Mouse (Mus musculus): ENCODE data around the gene Pcbp3. TPM values are rescaled to one million over a fixed set of nuclear protein-coding genes. Genes with fewer than 3 reads are reported as not detected.

The Pcbp3 gene
- total RNA-seq, 1 experiment from 2014 or later: 32.3 TPM

DNA sequence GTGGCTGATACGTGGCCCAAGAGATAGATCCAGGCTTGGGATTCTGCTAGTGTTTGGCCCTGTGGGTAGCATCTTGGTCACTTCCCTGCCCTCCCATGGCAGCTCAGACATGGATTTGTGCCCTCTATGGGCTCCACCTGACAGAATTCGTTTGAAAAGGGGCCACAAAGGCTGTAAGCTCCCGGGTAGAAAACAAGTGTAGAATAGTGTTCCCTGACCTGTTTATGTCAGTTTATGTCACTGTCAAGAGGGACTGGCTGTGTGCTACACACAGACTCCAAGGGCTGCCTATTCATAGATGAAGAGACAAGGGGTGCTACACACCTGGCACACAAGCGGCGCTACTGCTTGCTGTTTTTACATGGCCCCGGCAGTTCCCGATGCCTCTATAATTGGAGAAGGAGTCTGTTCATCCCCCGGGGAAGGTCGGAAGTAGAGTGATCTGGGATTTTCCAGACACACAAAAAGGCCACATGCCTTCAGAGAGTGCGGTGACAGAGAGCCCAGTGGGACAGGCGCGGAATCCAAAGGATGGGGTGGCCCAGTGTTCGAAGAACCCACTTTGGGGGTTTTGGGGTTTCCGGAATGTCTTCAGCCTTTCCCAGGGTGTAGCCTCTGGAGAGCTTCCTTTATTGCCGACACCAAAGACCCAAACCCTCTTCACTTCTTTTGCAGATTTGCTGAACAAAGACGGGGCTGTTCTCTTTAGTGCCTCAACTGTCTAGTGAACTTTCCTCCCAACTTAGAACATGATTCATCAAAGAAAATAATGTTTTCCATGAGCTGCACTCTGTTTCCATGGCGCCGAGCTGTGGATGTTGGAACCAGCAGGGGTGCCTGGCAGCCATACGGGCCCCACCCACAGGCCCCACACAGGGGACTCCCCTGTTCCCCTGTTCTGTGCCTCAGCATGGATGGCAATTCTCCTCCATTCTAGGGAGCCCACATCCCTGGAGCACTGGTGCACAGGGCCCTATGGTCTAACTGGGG is 231.8 kb downstream of the Pcbp3 start:
- no peak for DNase-seq

DNA sequence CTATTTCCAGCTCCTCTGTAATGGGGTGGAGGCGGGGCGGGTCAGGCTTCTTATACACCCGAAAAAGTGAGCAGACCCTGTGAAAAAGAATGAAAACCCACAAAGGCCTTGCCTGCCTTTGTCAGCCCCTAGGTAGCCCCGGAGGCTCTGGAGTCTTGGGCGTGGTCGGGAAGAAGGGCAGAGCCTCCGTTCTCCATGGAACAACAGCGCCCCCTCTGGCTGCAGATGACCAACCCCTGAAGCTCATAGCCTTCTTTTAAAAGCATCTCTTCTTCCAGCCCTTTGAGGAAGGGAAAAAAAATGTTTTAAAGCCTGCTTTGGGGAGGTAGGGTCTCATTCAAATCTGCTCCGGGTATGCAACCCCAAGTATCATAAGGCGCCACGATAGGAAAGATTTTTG is 233.3 kb downstream of the Pcbp3 start:
- DNase-seq: peak; percentile 90

DNA sequence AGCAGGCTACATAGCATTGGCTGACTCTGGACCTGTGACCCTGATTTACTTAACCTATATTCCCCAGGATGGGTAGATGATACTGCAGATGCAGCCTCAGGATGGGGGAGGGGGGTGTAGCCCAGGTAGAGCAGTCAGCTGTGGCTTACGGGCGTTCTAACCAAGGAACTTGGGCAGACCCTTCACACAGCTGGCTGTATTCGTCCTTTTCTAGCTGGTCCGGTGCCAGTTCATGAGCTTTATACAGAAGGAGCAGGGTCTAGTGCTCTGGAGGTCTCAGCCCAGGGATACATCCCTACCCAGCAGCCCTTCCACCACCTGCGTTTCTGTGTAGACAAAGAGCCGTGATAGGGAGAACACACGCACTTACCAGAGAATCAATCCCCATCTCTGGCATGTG is 234.4 kb downstream of the Pcbp3 start:
- DNase-seq: no peak

DNA sequence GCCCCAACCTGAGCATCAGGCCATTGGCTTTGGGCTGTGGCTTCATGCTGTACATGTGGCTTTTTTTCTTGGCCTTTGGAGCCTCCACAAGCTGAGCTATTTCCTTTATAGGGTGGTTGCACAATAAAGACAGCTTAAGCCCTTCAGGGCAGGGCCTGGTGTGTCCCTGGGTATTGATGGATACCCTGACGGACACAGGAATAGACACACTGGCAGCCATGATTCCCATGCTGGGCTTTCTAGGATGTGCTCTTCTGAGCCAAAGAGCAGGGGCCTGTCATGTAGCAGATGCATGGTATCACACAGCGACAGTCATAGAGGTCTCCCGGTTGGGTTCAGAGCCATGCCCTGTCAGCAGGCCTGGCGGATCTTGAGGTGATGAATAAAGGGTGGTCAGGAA is 234.8 kb downstream of the Pcbp3 start:
- no peak for DNase-seq

DNA sequence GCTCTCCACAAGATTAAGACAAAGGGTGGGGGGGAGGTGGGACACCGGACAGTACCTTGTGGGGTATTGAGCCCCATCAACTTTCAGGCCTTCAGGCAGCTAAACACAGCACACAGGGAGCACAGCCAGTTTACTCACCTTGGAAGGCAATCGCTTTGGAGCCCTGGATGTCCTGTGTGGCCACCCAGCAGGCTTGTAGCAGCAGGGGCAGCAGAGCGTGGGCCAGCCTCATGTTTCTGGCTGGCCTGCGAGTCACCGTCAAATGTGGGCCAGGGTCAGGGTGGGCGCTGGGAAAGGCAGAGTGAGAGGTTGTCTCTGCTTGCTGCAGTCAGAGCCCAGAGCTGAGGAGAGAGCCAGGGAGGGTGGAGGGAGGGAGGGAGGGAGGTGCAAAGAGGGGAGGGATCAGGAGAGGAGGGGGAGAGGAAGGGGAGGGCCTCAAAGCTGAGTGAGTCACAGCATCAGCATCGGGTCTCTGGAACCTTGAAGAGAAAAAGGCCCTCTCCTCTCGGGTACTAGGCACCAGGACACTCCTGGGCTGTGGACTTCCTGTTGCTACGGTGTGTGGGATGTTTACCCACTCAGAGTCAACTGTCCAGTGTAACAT is 235.9 kb downstream of the Pcbp3 start, which contains the start of gene Col6a1:
Gene Col6a1, minus strand, starts transcription at position 487 of the 604 bp plus-strand sequence.
- peak; percentile 73 for DNase-seq

DNA sequence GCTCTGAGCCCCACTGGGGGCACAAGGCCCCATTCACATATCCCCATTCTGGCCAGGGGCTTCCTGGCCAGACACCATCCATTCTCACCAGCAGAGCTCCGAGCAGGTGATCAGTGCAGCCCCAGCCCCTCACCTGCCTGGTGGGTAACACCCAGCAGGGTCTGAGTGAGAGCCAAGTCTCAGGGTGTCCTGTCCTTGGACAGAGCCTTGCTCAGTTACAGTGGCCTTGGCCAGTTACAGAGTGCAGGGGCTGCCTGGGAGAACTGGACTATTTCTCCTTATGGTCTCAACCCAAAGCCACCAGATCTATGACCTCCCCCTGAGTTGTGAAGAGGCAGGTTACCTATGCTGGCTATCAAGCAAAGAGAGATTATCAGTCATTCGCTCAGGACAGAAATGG is 236.6 kb downstream of the Pcbp3 start:
- DNase-seq: peak; percentile 30

DNA sequence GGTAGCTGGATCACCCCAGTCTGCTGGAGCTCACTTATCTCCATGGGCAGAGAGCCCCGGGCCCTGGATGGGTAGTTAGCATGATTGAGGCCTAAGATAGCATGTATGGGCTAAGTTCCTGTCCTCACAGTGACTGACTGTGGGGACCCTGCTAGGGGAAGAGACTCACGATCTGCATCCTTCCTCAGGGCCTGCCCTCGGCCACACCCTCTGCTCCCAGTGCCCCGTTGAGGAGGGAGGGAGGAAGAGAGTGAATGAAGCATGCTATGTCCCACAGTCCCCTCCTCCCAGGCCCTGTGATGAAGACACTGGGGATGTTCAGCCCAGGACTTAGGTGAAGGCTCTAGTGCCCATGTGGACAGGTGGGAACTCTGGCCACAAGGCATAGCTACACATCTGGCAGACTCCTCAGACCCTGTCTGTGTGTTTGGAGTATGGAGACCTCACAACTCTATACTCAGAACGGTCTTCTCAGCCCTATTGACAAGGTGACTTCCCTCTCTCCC is 237.4 kb downstream of the Pcbp3 start:
- no peak for DNase-seq

DNA sequence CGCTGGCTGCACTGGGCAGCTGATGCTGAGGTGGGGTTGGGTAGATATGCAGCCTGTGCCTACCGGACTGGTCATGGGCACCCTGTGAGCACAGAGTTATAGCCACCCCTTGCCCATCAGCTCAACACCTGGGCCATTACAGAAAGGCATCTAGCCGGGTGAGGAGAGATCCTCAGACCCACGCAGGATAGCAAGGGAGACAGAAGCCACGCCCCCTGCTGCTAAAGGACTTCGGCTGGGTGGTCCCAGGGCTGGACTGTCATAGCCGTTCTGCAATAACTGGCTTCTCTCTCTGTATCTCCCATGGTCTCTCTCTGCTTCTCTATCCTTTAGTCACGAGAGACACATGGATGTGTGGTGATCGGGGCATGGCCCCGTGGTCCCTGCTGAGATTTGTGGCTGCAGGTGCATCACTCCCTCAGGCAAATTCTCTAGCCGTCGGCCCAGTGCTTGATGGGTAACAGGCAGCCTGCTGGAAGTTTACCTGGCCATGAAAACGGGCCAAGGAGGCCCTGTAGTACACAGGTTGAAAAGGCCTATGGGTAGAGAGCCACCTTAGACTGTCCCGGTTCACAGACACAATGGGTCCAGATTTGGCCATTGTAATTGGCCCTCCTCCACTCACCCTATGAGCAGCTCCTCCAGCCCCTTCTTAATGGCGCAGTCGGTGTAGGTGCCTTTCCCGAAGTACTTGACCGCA is 238.8 kb downstream of the Pcbp3 start:
- no peak for DNase-seq

DNA sequence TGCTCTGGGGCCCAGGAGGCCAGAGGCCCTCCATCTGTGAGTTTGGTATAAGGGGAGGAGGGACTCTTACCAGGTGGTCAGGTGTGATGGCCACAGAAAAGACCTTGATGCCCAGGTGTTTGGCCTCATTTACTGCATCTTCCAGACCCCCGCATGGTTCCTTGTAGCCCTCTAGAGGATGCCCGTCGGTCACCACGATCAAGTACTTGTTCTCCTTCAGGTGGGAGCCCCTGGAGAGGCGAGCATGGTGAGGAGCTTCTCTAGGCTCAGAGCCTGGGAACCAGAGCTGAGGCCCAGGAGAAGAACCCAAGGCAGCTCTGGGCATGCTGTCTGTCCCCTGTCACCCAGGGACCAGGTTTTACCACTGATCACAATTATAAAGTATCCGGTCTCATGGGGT is 239.9 kb downstream of the Pcbp3 start:
- no peak for DNase-seq

DNA sequence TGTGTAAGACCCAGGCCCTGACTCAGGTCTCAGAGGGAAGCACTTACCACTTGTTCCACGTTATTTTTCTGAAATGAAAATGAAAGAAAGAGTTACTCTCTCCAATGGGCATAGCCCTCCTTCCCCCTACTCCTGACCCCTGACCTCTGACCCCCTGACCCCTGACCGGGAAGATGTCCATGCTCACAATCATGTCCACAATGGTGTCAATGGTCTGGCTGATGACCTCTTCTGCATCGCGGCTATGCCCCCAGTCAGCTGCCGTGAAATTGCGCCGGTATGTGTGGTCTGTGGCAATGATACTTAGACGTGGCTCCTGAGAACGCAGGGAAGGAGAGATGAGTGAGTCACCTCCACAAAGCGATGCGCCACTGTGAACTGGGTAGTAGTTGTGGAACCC is 240.5 kb downstream of the Pcbp3 start:
- no peak for DNase-seq

DNA sequence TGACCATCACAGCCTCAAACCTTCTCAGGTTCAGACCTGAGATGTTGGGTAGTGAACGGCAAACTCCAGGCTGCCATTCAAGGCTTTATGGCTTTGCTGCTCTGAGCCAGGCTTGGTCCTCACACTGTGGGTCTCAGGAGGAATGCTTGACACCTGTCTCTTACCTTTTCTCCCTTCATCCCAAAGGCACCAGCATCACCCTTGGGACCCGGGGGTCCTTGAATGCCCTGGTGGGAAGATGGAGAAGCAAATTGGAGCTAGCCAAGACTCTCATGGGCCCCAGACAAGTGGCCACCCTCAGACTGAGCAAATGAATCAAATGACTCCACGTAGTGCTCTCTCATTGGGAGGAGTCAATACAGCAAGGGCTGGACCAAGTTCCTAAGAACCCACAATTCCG is 244.1 kb downstream of the Pcbp3 start:
- no peak for DNase-seq

DNA sequence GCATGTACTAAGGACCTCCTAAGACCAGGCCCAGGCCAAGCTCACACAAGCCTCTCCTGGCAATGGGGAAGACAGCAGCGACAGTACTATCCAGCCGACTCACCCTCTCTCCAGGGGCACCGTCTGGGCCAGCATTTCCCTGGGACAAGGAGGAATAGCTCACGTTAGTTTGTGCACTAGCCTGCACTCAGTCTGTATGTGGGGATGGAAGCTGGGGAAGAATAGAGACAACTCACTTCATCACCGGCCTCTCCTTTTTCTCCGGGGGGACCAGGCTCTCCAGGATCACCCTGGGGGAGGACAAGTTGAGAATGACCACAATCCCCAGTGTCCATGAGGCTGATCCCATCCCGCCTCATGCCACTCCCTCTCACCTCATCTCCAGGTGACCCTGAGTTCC is 244.7 kb downstream of the Pcbp3 start:
- DNase-seq: no peak

DNA sequence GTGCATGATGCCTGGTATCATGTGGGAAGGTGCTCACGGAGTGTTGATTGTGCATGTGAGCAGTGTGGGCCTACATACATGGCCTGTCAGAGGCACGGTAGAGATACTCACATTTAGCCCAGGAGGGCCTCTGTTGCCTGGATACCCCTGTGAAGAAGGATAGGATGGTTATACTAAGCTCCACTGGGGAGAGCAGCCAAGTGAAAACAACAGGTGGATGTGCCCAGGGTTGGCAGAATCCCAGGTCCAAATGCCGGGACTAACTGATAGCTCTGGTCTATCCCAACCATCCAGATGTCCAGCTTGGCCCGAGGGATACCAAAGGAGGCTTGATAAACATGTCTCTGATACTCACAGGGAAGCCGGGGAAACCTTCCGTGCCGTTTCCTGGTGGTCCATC is 247.4 kb downstream of the Pcbp3 start:
- no peak for DNase-seq

DNA sequence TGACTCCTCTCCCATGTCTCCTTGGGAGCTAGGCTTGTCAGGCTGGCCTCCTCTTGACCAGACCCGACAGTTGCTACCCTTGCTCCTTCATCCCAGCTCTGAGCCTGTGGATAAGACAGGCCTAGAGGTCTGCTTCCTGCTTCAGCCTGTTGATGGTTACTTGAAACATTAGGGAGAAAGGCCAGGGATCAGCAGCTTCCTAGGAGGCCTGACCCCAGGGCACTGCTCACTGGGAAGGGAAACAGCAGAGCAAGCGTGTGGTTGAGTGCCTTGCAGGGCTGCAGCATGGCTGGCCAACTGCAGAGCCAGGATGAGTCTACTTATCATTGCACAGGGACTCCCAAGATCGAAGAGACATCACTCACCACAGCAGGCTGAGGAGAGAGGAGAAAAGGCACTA is 249.2 kb downstream of the Pcbp3 start:
- no peak for DNase-seq

Other genes starting within 250 kb of the Pcbp3 start
- gene Col6a1, start 235.7 kb downstream of the Pcbp3 start, total RNA-seq (2021): 221 and 261 TPM in 2 replicates
- gene Slc19a1, start 70.4 kb upstream of the Pcbp3 start, total RNA-seq (2021): 21.3 and 24.2 TPM in 2 replicates
- gene Col18a1, start 204.7 kb upstream of the Pcbp3 start, total RNA-seq (2021): 42.3 and 103 TPM in 2 replicates

All from adrenal gland, postnatal 14 days (tissue).